Mouse (Mus musculus) neural tube, embryonic 11.5 days (tissue): ENCODE results near the gene Sec14l3. TPM values are rescaled to one million over a fixed set of nuclear protein-coding genes. Genes with fewer than 3 reads are reported as not detected.

ENCODE experiments used
- ATAC-seq: fragments of 200-750 bp; cut with Nextera tagmentation; 2 replicates; pipeline ENCODE4 v1.8.0; 2017; ENCODE audit warnings: moderate number of reproducible peaks, mild to moderate bottlenecking, moderate TSS enrichment, moderate library complexity; ENCODE audit not compliant: insufficient read depth, low FRiP score, low TSS enrichment
- DNase-seq: peaks from one replicate; pipeline ENCODE4 v3.0.0-alpha.2; 2015; ENCODE audit warnings: low spot score
- H3K27ac ChIP-seq: fragments of 300-500 bp; sonication (generic); 2 replicates; pipeline ENCODE4 v1.5.1; 2014; ENCODE audit warnings: low read depth, mild to moderate bottlenecking, low read length
- H3K27me3 ChIP-seq: fragments of 300-500 bp; sonication (generic); 2 replicates; pipeline ENCODE4 v1.6.1; 2014; ENCODE audit warnings: mild to moderate bottlenecking, low read length, mixed read lengths; ENCODE audit not compliant: control insufficient read depth, insufficient read depth
- H3K36me3 ChIP-seq: fragments of 300-500 bp; sonication (generic); 2 replicates; pipeline ENCODE4 v1.6.1; 2014; ENCODE audit warnings: mild to moderate bottlenecking, low read length, moderate library complexity, mixed read lengths; ENCODE audit not compliant: control insufficient read depth, insufficient read depth
- H3K4me1 ChIP-seq: fragments of 300-500 bp; sonication (generic); 2 replicates; pipeline ENCODE4 v1.6.1; 2014; ENCODE audit warnings: low read length, mixed read lengths; ENCODE audit not compliant: control insufficient read depth, insufficient read depth
- H3K4me2 ChIP-seq: fragments of 300-500 bp; sonication (generic); 2 replicates; pipeline ENCODE4 v1.6.1; 2014; ENCODE audit warnings: low read depth, mild to moderate bottlenecking, moderate library complexity
- H3K4me3 ChIP-seq: fragments of 300-500 bp; sonication (generic); 2 replicates; pipeline ENCODE4 v1.5.1; 2014; ENCODE audit warnings: low read depth, low read length
- H3K9ac ChIP-seq: fragments of 300-500 bp; sonication (generic); 2 replicates; pipeline ENCODE4 v1.6.1; 2014; ENCODE audit warnings: mild to moderate bottlenecking, low read length
- H3K9me3 ChIP-seq: fragments of 300-500 bp; sonication (generic); 2 replicates; pipeline ENCODE4 v1.6.1; 2016; ENCODE audit warnings: low read length; ENCODE audit not compliant: control insufficient read depth
- WGBS: fragments of 180-500 bp; shearing (Covaris S2); extraction: QIAGEN DNeasy Blood & Tissue Kit; methylation state at CpG from one replicate; pipeline ENCODE4 v1.1.7; 2014; 5-methylcytosine and 5-hydroxymethylcytosine counted together
- polyA plus RNA-seq: library from polyadenylated mRNA; unstranded; fragments of >200 nt; fragmentation: Nextera tagmentation; extraction: Ambion mirVana; gene quantifications from 2 replicates; pipeline ENCODE4 v1.2.1, GENCODE M21; 2014

Sec14l3 gene
- polyA plus RNA-seq, 1 experiment from 2014 or later, result not detected

DNA sequence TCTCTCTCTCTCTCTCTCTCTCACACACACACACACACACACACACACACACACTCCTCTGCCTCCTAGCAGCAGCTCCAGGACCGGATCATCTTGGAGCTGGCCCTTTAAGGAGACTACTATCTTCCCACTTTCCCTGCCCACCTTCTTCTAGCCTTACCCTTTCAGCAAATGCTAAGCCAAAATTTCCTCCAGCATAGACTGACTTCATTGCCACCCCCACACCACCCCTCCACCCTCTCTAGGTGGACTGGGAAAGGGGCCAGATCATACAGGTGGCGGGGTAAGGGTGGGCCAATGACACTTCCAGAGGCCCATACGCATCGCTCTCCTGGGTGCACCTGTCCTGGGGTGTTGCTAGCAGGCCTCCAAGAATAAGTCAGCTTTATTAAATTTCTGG, 50.8 kb downstream of the Sec14l3 start:
- H3K9me3 ChIP-seq, result no peaks in the 10 kb centered on the region
- no peak for DNase-seq
- no peak for ATAC-seq
- H3K36me3 ChIP-seq, result no peaks in the 10 kb centered on the region
- H3K4me1 ChIP-seq, result no peaks in the 10 kb centered on the region; the same call in 1 of the 2 replicates
- H3K9ac ChIP-seq, result no peak overlapping the region
- H3K27ac ChIP-seq, result no peak overlapping the region
- no peak overlapping the region for H3K4me2 ChIP-seq
- H3K4me3 ChIP-seq, result no peak overlapping the region
- no peaks in the 10 kb centered on the region; the same call in 1 of the 2 replicates for H3K27me3 ChIP-seq
- WGBS, result 93% methylated on average over 4 of the region's 4 CpGs

DNA sequence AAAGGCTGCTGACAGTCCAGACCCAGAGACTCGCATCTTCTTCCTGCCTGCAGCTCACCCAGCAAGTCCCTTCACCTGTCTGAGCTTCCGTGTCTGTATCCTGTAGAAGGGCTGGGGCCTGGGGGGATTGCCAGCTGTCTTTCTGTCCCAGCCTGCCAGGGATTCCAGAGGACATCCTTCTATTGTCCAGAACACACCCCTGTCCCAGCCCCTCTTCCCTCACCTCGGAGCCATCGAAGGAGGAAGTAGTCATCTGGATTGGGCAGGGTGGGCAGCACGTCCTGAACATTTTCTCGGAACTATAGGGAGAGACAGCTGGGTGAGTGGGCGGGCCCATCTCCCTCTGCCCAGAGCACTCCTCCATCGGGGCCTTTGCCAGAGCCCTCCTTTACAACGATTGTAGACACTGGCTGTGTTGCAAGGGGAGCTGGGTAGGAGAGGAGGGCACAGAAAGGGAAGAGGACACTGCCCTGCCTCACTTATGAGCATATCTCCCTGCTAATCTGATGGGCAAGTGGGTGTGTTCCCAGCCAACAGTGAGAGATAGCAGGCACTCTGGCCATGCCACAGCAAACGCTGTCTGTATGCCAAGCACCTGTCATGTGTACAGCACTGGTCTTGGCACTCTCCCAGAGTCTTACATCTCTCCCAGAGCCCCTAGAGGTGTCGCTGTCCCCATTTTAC, 52.0 kb downstream of the Sec14l3 start:
- Histone ChIP-seq H3K9me3 (no peaks in the 10 kb centered on the region), H3K27me3 (no peaks in the 10 kb centered on the region; the same call in 1 of the 2 replicates), H3K27ac (no peak overlapping the region), H3K4me3 (no peak overlapping the region), H3K4me1 (no peaks in the 10 kb centered on the region; the same call in 1 of the 2 replicates), H3K4me2 (no peak overlapping the region), H3K9ac (no peak overlapping the region), H3K36me3 (no peaks in the 10 kb centered on the region)
- ATAC-seq (no peak), DNase-seq (no peak)
- 58% methylated on average over 11 of the region's 11 CpGs for WGBS

DNA sequence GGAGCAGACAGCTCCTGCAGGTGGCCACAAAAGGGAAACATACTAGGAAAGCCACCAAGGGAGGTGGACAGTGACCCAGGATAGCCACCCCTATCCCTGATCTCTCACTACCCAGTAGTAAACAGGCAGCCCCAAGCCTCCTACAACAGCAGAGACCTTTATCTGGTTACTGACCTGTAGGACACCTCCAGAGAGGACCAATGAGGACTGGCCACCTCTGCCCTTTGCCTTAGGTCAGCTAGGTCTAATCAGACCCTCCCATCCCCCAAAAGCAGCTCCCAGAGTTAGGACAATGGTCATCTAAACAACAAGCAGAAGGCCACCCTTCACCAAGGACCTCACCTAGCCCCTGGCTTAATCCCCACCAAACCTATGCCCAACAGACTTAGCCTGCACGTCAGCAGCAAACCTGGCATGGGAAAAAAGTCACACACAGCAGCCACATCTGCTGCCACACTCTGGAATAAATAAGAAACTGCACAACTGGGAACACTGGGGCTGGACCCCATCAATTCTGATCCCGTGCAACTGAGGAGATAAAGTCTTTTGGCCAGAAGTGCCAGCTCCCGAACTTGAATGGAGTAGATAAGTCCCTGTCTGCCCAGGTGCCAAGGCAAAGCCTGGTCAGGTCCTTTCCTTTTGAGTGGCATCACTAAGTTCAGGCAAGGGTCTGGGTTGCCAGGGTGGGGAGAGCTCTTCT, 52.9 kb downstream of the Sec14l3 start:
- Histone ChIP-seq H3K9me3 (no peaks in the 10 kb centered on the region), H3K9ac (no peak overlapping the region), H3K27me3 (no peaks in the 10 kb centered on the region; the same call in 1 of the 2 replicates), H3K27ac (no peak overlapping the region), H3K4me3 (peak overlapping the region; percentile 61), H3K4me2 (peak overlapping the region; percentile 97), H3K36me3 (no peaks in the 10 kb centered on the region), H3K4me1 (no peaks in the 10 kb centered on the region; the same call in 1 of the 2 replicates)
- 45% methylated on average over 3 of the region's 3 CpGs for WGBS
- DNase-seq (no peak), ATAC-seq (no peak)

DNA sequence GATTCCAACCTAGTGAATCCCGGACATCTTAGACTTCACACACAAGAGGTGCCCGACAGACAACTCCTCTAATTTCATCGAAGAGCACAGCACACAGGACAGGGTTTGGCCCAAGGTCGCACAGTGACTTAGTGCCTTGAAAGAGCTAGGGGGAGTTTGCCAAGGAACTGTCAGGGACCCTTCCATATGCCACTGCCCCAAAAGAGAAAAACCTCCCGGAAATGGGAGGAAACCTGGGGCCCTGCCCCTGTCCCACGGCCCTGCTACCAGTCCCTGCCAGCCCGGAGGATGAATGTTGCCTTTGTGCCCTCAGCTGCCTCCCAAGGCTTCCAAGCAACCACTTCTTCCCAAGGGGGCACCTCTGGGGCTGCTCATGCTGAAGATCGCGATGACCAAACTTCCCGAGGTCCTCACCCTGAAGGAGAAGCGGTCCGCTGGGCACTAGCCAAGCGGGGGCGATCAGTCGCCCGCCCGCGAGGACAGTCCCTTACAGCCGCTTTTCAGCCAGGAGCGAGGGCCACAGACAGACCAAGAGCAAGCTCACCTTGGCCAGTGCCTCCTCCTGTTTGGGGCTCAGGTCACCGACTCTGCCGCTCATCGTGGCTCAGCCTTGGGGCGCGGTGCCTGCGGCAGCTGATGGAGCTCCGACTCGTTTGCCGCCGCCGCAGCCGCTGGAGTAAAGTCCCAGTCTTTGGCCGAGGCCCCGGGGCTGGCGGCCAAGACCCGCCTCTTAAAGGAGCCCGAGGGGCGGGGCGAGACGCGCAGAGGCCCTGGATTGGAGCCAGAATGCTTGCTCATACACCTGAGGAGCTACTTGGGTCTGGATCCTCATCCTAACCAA, 53.7 kb downstream of the Sec14l3 start:
- peak overlapping the region; percentile 74 for H3K9ac ChIP-seq
- H3K27me3 ChIP-seq, result no peaks in the 10 kb centered on the region; the same call in 1 of the 2 replicates
- ATAC-seq (peak; percentile 73; the same call in 1 of the 2 replicates), DNase-seq (peak; percentile 73)
- 3% methylated on average over 41 of the region's 41 CpGs for WGBS
- H3K9me3 ChIP-seq, result no peaks in the 10 kb centered on the region
- H3K4me1 ChIP-seq, result no peaks in the 10 kb centered on the region; the same call in 1 of the 2 replicates
- no peaks in the 10 kb centered on the region for H3K36me3 ChIP-seq
- peak overlapping the region; percentile 61 for H3K4me3 ChIP-seq
- H3K4me2 ChIP-seq, result peak overlapping the region; percentile 97
- H3K27ac ChIP-seq, result no peak overlapping the region

DNA sequence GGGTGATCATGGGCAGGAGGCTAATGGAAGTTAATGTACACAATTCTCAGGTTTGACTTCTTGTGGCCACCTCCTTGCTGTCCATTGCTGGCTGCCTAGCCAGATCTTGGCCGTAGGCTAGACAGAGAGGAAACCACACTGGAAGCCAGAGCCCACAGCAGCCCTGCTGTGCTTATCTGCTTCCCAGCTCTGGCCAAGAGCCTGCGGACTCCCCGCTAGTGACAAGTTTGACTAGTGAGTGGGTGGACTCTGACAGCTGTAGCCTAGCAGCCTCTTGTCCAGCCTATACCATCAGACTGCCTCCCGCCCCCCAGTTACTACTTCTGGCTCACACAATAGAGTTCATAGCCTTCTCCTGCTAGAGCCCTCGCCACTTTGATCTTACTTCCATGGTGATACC, 55.0 kb downstream of the Sec14l3 start:
- Histone ChIP-seq H3K36me3 (no peaks in the 10 kb centered on the region), H3K27me3 (no peaks in the 10 kb centered on the region; the same call in 1 of the 2 replicates), H3K9ac (no peak overlapping the region), H3K9me3 (no peaks in the 10 kb centered on the region), H3K4me1 (no peaks in the 10 kb centered on the region; the same call in 1 of the 2 replicates), H3K27ac (no peak overlapping the region), H3K4me2 (no peak overlapping the region), H3K4me3 (no peak overlapping the region)
- 78% methylated on average over 5 of the region's 5 CpGs for WGBS
- DNase-seq (no peak), ATAC-seq (no peak)

DNA sequence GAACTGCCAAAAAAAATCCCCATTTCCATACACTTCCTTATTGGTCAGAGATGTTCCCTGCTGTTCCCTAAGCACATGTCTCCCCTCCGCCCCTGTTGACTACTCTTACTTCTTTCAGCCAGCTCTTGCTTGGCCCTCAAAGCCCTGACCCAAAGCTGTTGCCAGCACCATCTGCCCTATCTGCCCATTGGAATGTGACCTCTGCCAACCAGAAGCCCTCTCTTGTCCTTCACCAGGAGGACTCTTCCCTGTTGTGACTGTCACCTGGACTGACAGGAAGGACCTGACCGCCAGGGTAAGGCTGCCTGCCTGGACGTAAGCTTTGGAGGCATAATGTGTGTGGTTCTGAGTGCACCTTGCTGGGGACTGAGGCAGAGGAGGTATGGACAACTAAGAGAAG, 57.0 kb downstream of the Sec14l3 start:
- ATAC-seq (no peak), DNase-seq (no peak)
- 79% methylated on average over 3 of the region's 3 CpGs for WGBS
- no peaks in the 10 kb centered on the region for H3K9me3 ChIP-seq
- H3K4me1 ChIP-seq, result no peaks in the 10 kb centered on the region; the same call in 1 of the 2 replicates
- H3K4me3 ChIP-seq, result no peak overlapping the region
- H3K9ac ChIP-seq, result no peak overlapping the region
- H3K27ac ChIP-seq, result no peak overlapping the region
- no peaks in the 10 kb centered on the region; the same call in 1 of the 2 replicates for H3K27me3 ChIP-seq
- H3K4me2 ChIP-seq, result no peak overlapping the region
- no peaks in the 10 kb centered on the region for H3K36me3 ChIP-seq

DNA sequence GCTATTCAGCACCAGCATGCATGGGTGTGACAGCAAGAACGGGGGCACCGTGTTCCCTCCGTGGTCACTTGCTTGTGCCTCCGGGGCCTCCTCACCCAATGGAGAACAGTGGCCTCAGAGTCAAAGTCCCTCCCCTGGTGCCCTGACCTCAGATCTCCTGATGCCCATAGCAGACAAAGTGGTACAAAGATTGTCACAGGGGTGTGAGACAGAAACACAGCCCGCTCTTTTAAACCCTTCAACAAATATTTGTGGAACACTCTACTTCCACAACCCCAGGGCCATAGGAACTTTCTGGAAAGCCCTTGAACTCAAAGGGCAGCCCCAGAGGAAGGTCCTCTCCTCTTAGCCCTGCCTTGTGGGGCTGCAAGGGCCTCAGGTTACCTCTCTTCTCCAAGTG, 57.6 kb downstream of the Sec14l3 start:
- ATAC-seq (no peak), DNase-seq (no peak)
- 88% methylated on average over 5 of the region's 5 CpGs for WGBS
- Histone ChIP-seq H3K27ac (no peak overlapping the region), H3K9me3 (no peaks in the 10 kb centered on the region), H3K36me3 (no peaks in the 10 kb centered on the region), H3K27me3 (no peaks in the 10 kb centered on the region; the same call in 1 of the 2 replicates), H3K4me3 (no peak overlapping the region), H3K4me2 (no peak overlapping the region), H3K4me1 (no peaks in the 10 kb centered on the region; the same call in 1 of the 2 replicates), H3K9ac (no peak overlapping the region)

DNA sequence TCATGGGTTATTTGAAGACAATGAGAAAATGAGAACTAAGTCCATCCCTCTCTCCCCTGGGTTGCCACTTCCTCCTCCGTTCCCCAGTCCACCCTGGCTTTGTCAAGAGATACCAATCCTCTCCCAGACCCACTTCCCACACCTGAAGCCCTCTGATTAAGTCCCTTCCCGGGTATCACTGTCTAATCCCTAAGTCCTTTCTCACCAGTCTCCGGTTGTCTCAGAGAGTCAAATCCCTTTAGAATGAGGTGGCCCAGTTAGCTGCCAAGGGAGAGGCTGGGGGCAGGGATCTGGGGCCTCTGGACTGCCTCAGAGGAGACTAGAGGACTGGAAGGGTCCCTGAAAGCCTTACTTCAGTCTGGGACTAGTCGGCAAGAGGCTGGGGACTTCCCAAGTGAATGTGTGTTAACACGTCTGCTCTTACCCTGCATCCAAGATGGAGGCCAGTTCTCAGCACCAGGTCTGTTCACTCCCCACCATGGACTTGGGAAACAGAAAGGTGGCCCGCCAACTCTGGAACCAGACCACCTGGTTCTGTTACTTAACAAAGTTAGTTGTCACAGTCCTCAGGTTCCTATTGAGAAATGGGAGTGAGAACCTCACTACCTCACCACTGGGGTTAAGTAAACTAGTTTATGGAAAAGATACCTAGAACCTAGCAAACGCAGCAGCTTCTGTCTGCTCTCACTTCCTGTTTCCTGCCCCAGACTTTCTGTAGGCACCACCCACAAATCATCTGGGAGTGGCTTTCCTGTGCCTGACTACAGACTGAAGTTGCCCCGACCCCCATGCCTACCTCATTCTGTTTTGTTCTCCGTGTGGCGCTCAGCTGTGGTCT, 58.3 kb downstream of the Sec14l3 start, which contains the start of gene Sec14l2:
Sec14l2 (minus strand) TSS at position 674 of the 838 bp plus-strand sequence.
- H3K27me3 ChIP-seq, result no peaks in the 10 kb centered on the region; the same call in 1 of the 2 replicates
- H3K36me3 ChIP-seq, result no peaks in the 10 kb centered on the region
- H3K9ac ChIP-seq, result no peak within 1 kb of the TSS
- ATAC-seq, result no peak
- no peaks in the 10 kb centered on the region; the same call in 1 of the 2 replicates for H3K4me1 ChIP-seq
- WGBS, result 84% methylated on average over 10 of the region's 10 CpGs
- H3K4me3 ChIP-seq, result no peak within 1 kb of the TSS
- no peak within 1 kb of the TSS for H3K27ac ChIP-seq
- H3K9me3 ChIP-seq, result no peaks in the 10 kb centered on the region
- no peak for DNase-seq
- no peak within 1 kb of the TSS for H3K4me2 ChIP-seq
